Mouse (Mus musculus) ES-CJ7 (cell line): ENCODE data around the gene Birc2.
"Not testable (repeated sequence)": the region's sequence is repeated elsewhere in the genome, so short reads cannot be mapped to it uniquely, and the experiment has no call there.

Experiments used
- DNase-seq: peaks from one replicate; pipeline ENCODE4 v3.0.0; 2011; ENCODE audit warnings: low read depth, low spot score

Birc2 gene

GRCm38 (mm10) chr9:7836905-7837805 is at the start of gene Birc2:
Gene Birc2 (minus strand): TSS chr9:7837064.
- peak; percentile 97 for DNase-seq

GRCm38 (mm10) chr9:7884346-7884745 is 47.5 kb upstream of the Birc2 start:
- DNase-seq, result no peak

GRCm38 (mm10) chr9:7882304-7882865 is 45.5 kb upstream of the Birc2 start:
- no peak for DNase-seq

GRCm38 (mm10) chr9:7873511-7874211 is 36.8 kb upstream of the Birc2 start:
- DNase-seq, result peak; percentile 42

GRCm38 (mm10) chr9:7872775-7873439 is 36.0 kb upstream of the Birc2 start, which contains the start of gene Birc3:
Gene Birc3 (minus strand): TSS chr9:7873186.
- peak; percentile 38 for DNase-seq

- DNase-seq, result peak; percentile 57
Observed at GRCm38 (mm10) chr9:7872044-7872774, 35.3 kb upstream of the Birc2 start.

GRCm38 (mm10) chr9:7871316-7872043 is 34.6 kb upstream of the Birc2 start:
- DNase-seq, result peak; percentile 12

GRCm38 (mm10) chr9:7870556-7871315 is 33.9 kb upstream of the Birc2 start:
- DNase-seq, result no peak

- no peak for DNase-seq
Observed at GRCm38 (mm10) chr9:7868838-7869491, 32.1 kb upstream of the Birc2 start.

GRCm38 (mm10) chr9:7867981-7868380 is 31.1 kb upstream of the Birc2 start:
- no peak for DNase-seq

- DNase-seq, result peak; percentile 37
Observed at GRCm38 (mm10) chr9:7866981-7867380, 30.1 kb upstream of the Birc2 start.

GRCm38 (mm10) chr9:7860976-7861375 is 24.1 kb upstream of the Birc2 start:
- DNase-seq, result no peak

- DNase-seq, result no peak
Observed at GRCm38 (mm10) chr9:7855912-7856311, 19.0 kb upstream of the Birc2 start.

- peak; percentile 76 for DNase-seq
Observed at GRCm38 (mm10) chr9:7855374-7855773, 18.5 kb upstream of the Birc2 start.

- DNase-seq, result not testable (repeated sequence)
Observed at GRCm38 (mm10) chr9:7854196-7854595, 17.3 kb upstream of the Birc2 start.

GRCm38 (mm10) chr9:7852346-7853230 is 15.7 kb upstream of the Birc2 start:
- DNase-seq, result no peak

- DNase-seq, result no peak
Observed at GRCm38 (mm10) chr9:7851841-7852240, 15.0 kb upstream of the Birc2 start.

- DNase-seq, result no peak
Observed at GRCm38 (mm10) chr9:7848191-7848590, 11.3 kb upstream of the Birc2 start.
